In the genomic region with DNA sequence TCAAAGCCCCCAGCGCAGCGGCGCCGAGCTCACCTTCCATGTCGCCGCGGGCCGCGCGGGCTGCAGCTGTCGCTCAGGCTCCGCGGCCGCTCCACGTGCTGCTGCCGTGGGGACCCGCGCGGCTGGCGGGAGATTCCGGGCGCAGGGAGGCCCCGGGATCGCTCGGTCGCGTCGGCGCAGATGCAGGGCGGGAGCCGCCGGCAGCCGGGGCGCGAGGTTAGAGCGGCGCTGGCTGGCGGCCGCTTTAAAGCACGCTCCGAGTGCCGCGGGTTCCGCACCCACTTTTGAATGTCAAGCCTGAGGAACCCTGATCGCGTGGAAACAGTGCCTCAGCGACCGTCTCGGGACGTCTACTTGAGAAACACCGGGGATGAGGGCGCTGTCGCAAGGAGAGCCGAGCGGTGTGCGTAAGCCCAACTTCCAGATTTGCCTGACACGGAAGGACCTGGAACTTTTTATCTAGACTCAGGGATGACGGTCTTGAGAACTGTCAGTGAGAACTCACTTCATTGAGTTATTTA, we compare ENCODE assay signal across 8 mouse cellular contexts. TPM values are rescaled to one million over a fixed set of nuclear protein-coding genes. Genes with fewer than 3 reads are reported as not detected.
DNase-seq lines count a peak whose midpoint lies in the region; ATAC-seq and TF ChIP-seq lines count a peak whose summit lies in the region.

A gene (minus strand): TSS at position 321 of the 521 bp plus-strand sequence.

- H3K9me3 ChIP-seq in intestine, embryonic 16.5 days (ENCODE audit: control insufficient read depth, low read length) = no peaks in the 10 kb centered on the region
- H3K9me3 ChIP-seq in lung, embryonic 14.5 days (ENCODE audit: low read depth, low read length) = no peaks in the 10 kb centered on the region

- peaks cover 24% of the 10 kb centered on the region for H3K27me3 ChIP-seq in intestine, embryonic 16.5 days (replicated peaks; ENCODE audit: control insufficient read depth, insufficient read depth, low read length)
- peaks cover 70% of the 10 kb centered on the region for H3K27me3 ChIP-seq in lung, embryonic 14.5 days (ENCODE audit: insufficient read depth, low read length)
- no peaks in the 10 kb centered on the region for H3K27me3 ChIP-seq in thymus, adult 2 months (ENCODE audit: control insufficient read depth, insufficient read depth, low read length)

- H3K4me2 ChIP-seq in intestine, embryonic 16.5 days (ENCODE audit: low read depth, low read length) = peak within 1 kb of the TSS; percentile 94
- peak within 1 kb of the TSS; percentile 80 for H3K4me2 ChIP-seq in lung, embryonic 14.5 days

- no peak for TF ChIP-seq CTCF in lung, embryonic 14.5 days (IDR thresholded peaks at IDR 0.05; ENCODE audit: low read depth)
- TF ChIP-seq CTCF in thymus, adult 2 months (IDR thresholded peaks at IDR 0.05; ENCODE audit: borderline replicate concordance, control insufficient read depth, extremely low read depth, insufficient read depth, low read length, poor library complexity) = 0 out of 2 replicates have a peak, but pooled peaks have one; percentile 24

- DNase-seq in frontal cortex, postnatal 25 days (ENCODE audit: low spot score in 2 of 2) = peak; percentile 4 to 5
- DNase-seq in frontal cortex, postnatal 10 days (ENCODE audit: low spot score in 2 of 2) = no peak
- peak; percentile 26 for DNase-seq in brain, adult 2 months (ENCODE audit: low read depth, low spot score)
- DNase-seq in gastrocnemius, postnatal 25 days = peak; percentile 20
- peak; percentile 50 for DNase-seq in lung, embryonic 14.5 days
- DNase-seq in thymus, adult 2 months = peak; percentile 82

- peak; percentile 82; the same call in 1 of the 2 replicates for TF ChIP-seq POLR2A in thymus, adult 2 months (IDR thresholded peaks at IDR 0.05; ENCODE audit: control insufficient read depth, extremely low read depth, insufficient read depth, low read length, poor library complexity)

- peak within 1 kb of the TSS; percentile 59 for H3K9ac ChIP-seq in intestine, embryonic 16.5 days (ENCODE audit: low read depth, low read length)
- H3K9ac ChIP-seq in lung, embryonic 14.5 days = peak within 1 kb of the TSS; percentile 43

- H3K36me3 ChIP-seq in intestine, embryonic 16.5 days (ENCODE audit: control insufficient read depth, insufficient read depth, low read length) = no peaks in the 10 kb centered on the region
- H3K36me3 ChIP-seq in lung, embryonic 14.5 days (ENCODE audit: insufficient read depth) = no peaks in the 10 kb centered on the region
- peaks cover 9% of the 10 kb centered on the region; the same call in 1 of the 2 replicates for H3K36me3 ChIP-seq in thymus, adult 2 months (ENCODE audit: control insufficient read depth, insufficient read depth, low read length)

- no peaks in the 10 kb centered on the region; the same call in 1 of the 2 replicates for H3K4me1 ChIP-seq in intestine, embryonic 16.5 days (ENCODE audit: control insufficient read depth, insufficient read depth, low read length)
- no peaks in the 10 kb centered on the region for H3K4me1 ChIP-seq in lung, embryonic 14.5 days (ENCODE audit: insufficient read depth)
- peaks cover 29% of the 10 kb centered on the region for H3K4me1 ChIP-seq in thymus, adult 2 months (replicated peaks; ENCODE audit: control insufficient read depth, insufficient read depth, low read length)

- peak within 1 kb of the TSS; percentile 52 for H3K4me3 ChIP-seq in intestine, embryonic 16.5 days (ENCODE audit: low read length)
- H3K4me3 ChIP-seq in lung, embryonic 14.5 days (ENCODE audit: low read depth, low read length) = peak within 1 kb of the TSS; percentile 45
- H3K4me3 ChIP-seq in thymus, adult 2 months (ENCODE audit: control insufficient read depth, insufficient read depth, low read length) = peak within 1 kb of the TSS; percentile 67

- 0 out of 2 replicates have a peak, but pooled peaks have one; percentile 42 for ATAC-seq in intestine, embryonic 16.5 days
- ATAC-seq in lung, embryonic 14.5 days (ENCODE audit: insufficient read depth) = no peak
- ATAC-seq in neutrophil, adult 5-6 weeks (ENCODE audit: extremely low read depth, insufficient number of reproducible peaks, low FRiP score, poor library complexity, severe bottlenecking) = peak; percentile 49; the same call in 1 of the 2 replicates

- H3K27ac ChIP-seq in intestine, embryonic 16.5 days (ENCODE audit: low read length) = no peak within 1 kb of the TSS
- H3K27ac ChIP-seq in lung, embryonic 14.5 days (ENCODE audit: low read depth) = no peak within 1 kb of the TSS
- peak within 1 kb of the TSS; percentile 97 for H3K27ac ChIP-seq in thymus, adult 2 months (ENCODE audit: control insufficient read depth, insufficient read depth, low read length)

- 1% methylated on average over 58 of the region's 58 CpGs for WGBS in intestine, embryonic 16.5 days
- 1% methylated on average over 58 of the region's 58 CpGs for WGBS in lung, embryonic 14.5 days
- 1% methylated on average over 58 of the region's 58 CpGs for WGBS in thymus, adult 2 months

RNA-seq across cellular contexts. Expression of the gene that starts here (rescaled TPM):
- total RNA-seq in gastrocnemius, postnatal 25 days (2021) = under 1 TPM in 1 of 2 experiments, not detected in 1; 0.15 TPM
- 0.23 and 0.24 TPM in 2 replicates for polyA plus RNA-seq in intestine, embryonic 16.5 days (2015; fragmentation: Nextera tagmentation; extraction: Ambion mirVana)
- polyA plus RNA-seq in lung, embryonic 14.5 days (2014; fragmentation: Nextera tagmentation; extraction: Ambion mirVana) = 0.14 and 0.32 TPM in 2 replicates
- 315 and 346 TPM in 2 replicates for total RNA-seq in neutrophil, adult 5-6 weeks (2017)
- polyA plus RNA-seq in thymus, adult 2 months (2012; rRNA removed) = 143 and 183 TPM in 2 replicates

Comparison
In these comparisons a context has a peak if more than half of its experiments do, and no peak if none do; other contexts are left out.
1. RNA of the gene that starts here (total RNA-seq): 315 to 346 TPM in neutrophil, adult 5-6 weeks; 0.15 TPM in gastrocnemius, postnatal 25 days; every median in the first group is over 100 times any median in the second.
2. RNA of the gene that starts here (polyA plus RNA-seq): 143 to 183 TPM in thymus, adult 2 months; 0.23 to 0.24 TPM in intestine, embryonic 16.5 days and 0.14 to 0.32 TPM in lung, embryonic 14.5 days; every median in the first group is over 100 times any median in the second.
3. DNase-seq: peak in frontal cortex, postnatal 25 days (2 of 2), brain, adult 2 months (single experiment) and thymus, adult 2 months (single experiment); none in frontal cortex, postnatal 10 days (0 of 2).
4. Peak in DNase-seq in gastrocnemius, postnatal 25 days; RNA of the gene not detected or under 1 TPM.
5. Peak in ATAC-seq, H3K4me3 ChIP-seq, H3K9ac ChIP-seq and H3K4me2 ChIP-seq in intestine, embryonic 16.5 days; RNA of the gene not detected or under 1 TPM.
6. Peak in DNase-seq, H3K4me3 ChIP-seq, H3K9ac ChIP-seq and H3K4me2 ChIP-seq in lung, embryonic 14.5 days; RNA of the gene not detected or under 1 TPM.
7. Peak in every context shown above with its lines, with median percentiles within 50 percentile points of each other: H3K4me3 ChIP-seq.